Mouse (Mus musculus): ENCODE data around the gene Gm45902. TPM values are rescaled to one million over a fixed set of nuclear protein-coding genes. Genes with fewer than 3 reads are reported as not detected.

Gm45902 gene
- polyA plus RNA-seq, 1 experiment from 2014 or later = 7.5 TPM

DNA sequence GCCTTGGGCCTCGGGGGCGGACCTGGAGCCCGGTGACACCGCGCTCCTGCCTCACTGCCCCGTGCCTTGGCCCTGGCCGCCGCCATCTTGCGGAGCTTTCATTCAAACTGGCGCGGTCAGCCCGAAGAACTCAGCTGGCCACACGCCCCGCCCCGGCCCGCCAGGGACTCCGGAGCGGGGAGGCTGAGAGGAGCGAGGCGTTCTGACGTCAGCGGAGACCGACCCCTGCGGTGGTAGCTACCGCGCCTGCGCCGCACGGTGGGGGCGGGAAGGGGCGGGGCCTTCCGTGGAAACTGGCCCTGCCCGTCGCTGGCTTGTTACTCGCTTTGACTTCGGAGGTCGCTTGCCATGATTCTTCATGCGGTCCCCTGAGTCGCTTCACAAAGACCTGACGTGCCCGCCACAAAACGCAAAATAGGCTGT lies 37.7 kb downstream of the Gm45902 start, which contains the start of gene Suv39h2:
TSS of gene Suv39h2 (minus strand) at position 171 of the 423 bp plus-strand sequence.
- Histone ChIP-seq H3K9ac (peak within 1 kb of the TSS; percentile 76), H3K4me2 (peak within 1 kb of the TSS; percentile 74), H3K4me1 (ENCODE audit: insufficient read depth) (peaks cover 4% of the 10 kb centered on the region; the same call in 1 of the 2 replicates), H3K36me3 (ENCODE audit: insufficient read depth) (no peaks in the 10 kb centered on the region), H3K4me3 (ENCODE audit: low read depth, low read length) (peak within 1 kb of the TSS; percentile 64), H3K27me3 (ENCODE audit: insufficient read depth, low read length) (no peaks in the 10 kb centered on the region), H3K9me3 (ENCODE audit: low read depth, low read length) (no peaks in the 10 kb centered on the region), H3K27ac (ENCODE audit: low read depth) (peak within 1 kb of the TSS; percentile 87)
- 0 out of 2 replicates have a peak, but pooled peaks have one; percentile 5 for TF ChIP-seq CTCF (IDR thresholded peaks at IDR 0.05; ENCODE audit: low read depth)
- DNase-seq (peak; percentile 98), ATAC-seq (ENCODE audit: insufficient read depth) (peak; percentile 98)
- under 1% methylated on average over 42 of the region's 42 CpGs for WGBS

DNA sequence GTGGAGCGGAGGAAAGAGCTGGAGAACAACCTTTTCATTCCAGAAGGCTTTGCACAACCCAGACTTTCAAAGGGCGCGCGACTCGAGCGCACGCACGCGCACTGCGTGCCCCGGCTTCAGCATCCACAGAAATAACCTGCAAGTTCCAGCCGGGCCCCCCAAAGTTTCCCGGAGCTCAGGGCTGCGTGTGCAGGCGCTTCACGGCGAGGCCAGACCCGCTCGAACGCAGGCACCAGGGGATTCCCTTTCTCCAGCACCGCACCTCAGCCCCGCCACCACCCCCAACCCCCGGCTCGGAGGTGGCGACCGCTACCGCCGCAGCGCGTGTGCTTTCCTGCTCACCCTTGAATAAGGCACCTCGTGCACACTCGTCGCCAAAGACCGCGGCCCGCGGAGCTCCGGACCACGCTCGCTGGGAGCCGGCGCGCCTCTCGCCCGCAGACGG lies 38.2 kb downstream of the Gm45902 start:
- WGBS = under 1% methylated on average over 46 of the region's 46 CpGs
- peak; percentile 84 for ATAC-seq (ENCODE audit: insufficient read depth)
- H3K4me1 ChIP-seq (ENCODE audit: insufficient read depth) = peaks cover 4% of the 10 kb centered on the region; the same call in 1 of the 2 replicates
- H3K36me3 ChIP-seq (ENCODE audit: insufficient read depth) = no peaks in the 10 kb centered on the region; the same call in 1 of the 2 replicates
- H3K9me3 ChIP-seq (ENCODE audit: low read depth, low read length) = no peaks in the 10 kb centered on the region
- H3K27me3 ChIP-seq (ENCODE audit: insufficient read depth, low read length) = no peaks in the 10 kb centered on the region
- no peak for TF ChIP-seq CTCF (IDR thresholded peaks at IDR 0.05; ENCODE audit: low read depth)
- peak overlapping the region; percentile 68 for H3K4me2 ChIP-seq
- DNase-seq = peak; percentile 83
- H3K9ac ChIP-seq = peak overlapping the region; percentile 76
- H3K4me3 ChIP-seq (ENCODE audit: low read depth, low read length) = peak overlapping the region; percentile 64
- H3K27ac ChIP-seq (ENCODE audit: low read depth) = peak overlapping the region; percentile 87

DNA sequence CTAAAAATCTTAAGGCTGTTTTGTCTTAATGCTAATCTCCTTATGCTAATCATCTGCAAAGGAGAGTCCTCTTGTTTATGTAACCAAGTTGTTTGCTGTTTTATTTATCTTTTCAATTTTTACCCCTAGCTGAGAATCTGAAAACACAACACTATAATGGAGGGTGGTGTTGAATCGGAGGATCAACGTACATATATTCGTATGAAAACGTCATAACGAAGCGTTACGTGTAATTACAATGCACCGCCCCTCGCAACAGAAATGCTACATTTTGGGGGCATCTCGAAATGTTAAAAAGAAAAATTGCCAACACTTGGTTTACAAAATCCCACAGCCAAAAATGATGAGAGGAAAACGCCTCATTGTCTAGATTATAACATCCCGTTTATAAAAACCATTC lies 38.7 kb downstream of the Gm45902 start:
- ATAC-seq (ENCODE audit: insufficient read depth) = no peak
- Histone ChIP-seq H3K4me2 (peak overlapping the region; percentile 68), H3K27me3 (ENCODE audit: insufficient read depth, low read length) (no peaks in the 10 kb centered on the region), H3K27ac (ENCODE audit: low read depth) (peak overlapping the region; percentile 87), H3K36me3 (ENCODE audit: insufficient read depth) (peaks cover 4% of the 10 kb centered on the region; the same call in 1 of the 2 replicates), H3K4me1 (ENCODE audit: insufficient read depth) (peaks cover 4% of the 10 kb centered on the region; the same call in 1 of the 2 replicates), H3K9me3 (ENCODE audit: low read depth, low read length) (no peaks in the 10 kb centered on the region), H3K4me3 (ENCODE audit: low read depth, low read length) (peak overlapping the region; percentile 64), H3K9ac (peak overlapping the region; percentile 76)
- DNase-seq = peak; percentile 58
- no peak for TF ChIP-seq CTCF (IDR thresholded peaks at IDR 0.05; ENCODE audit: low read depth)
- WGBS = 2% methylated on average over 12 of the region's 12 CpGs

DNA sequence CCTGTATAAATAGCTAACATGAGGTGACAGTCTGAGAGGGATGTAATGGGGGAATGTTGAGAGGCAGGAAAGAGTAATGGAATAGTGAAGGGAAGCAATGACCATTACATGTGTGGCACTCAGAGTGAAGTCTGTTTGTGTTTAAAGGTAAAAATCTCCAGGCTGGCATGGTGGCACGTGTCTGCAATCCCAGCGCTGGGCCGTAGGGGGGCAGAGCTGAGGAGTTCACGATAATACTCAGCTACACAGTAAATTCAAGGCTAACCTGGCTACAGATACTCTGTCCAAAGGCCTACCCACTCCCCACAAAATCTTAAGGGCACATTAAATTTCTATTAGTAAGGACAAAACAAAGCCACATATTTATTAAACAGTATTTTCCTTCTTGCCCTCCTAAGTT lies 56.0 kb downstream of the Gm45902 start:
- no peaks in the 10 kb centered on the region for H3K9me3 ChIP-seq (ENCODE audit: low read depth, low read length)
- no peak overlapping the region for H3K4me2 ChIP-seq
- TF ChIP-seq CTCF (IDR thresholded peaks at IDR 0.05; ENCODE audit: low read depth) = 0 out of 2 replicates have a peak, but pooled peaks have one; percentile 19
- no peak overlapping the region for H3K9ac ChIP-seq
- H3K4me1 ChIP-seq (ENCODE audit: insufficient read depth) = no peaks in the 10 kb centered on the region
- H3K36me3 ChIP-seq (ENCODE audit: insufficient read depth) = peaks cover 63% of the 10 kb centered on the region
- H3K4me3 ChIP-seq (ENCODE audit: low read depth, low read length) = no peak overlapping the region
- no peaks in the 10 kb centered on the region for H3K27me3 ChIP-seq (ENCODE audit: insufficient read depth, low read length)
- H3K27ac ChIP-seq (ENCODE audit: low read depth) = no peak overlapping the region
- no peak for ATAC-seq (ENCODE audit: insufficient read depth)
- no peak for DNase-seq
- 81% methylated on average over 4 of the region's 4 CpGs for WGBS

Other genes with a start within 250 kb of the Gm45902 start
- 41.3 and 41.6 TPM in 2 replicates for gene Nmt2, start 228.6 kb downstream of the Gm45902 start, polyA plus RNA-seq (2014; fragmentation: Nextera tagmentation; extraction: Ambion mirVana)
- gene Rpp38, start 180.1 kb downstream of the Gm45902 start, polyA plus RNA-seq (2014; fragmentation: Nextera tagmentation; extraction: Ambion mirVana) = 26.3 and 26.8 TPM in 2 replicates
- gene Acbd7, start 176.6 kb downstream of the Gm45902 start, polyA plus RNA-seq (2014; fragmentation: Nextera tagmentation; extraction: Ambion mirVana) = 0.51 and 0.92 TPM in 2 replicates
- gene Olah, start 115.6 kb downstream of the Gm45902 start, polyA plus RNA-seq (2014; fragmentation: Nextera tagmentation; extraction: Ambion mirVana) = not detected in 2 replicates
- gene Meig1, start 90.1 kb downstream of the Gm45902 start, polyA plus RNA-seq (2014; fragmentation: Nextera tagmentation; extraction: Ambion mirVana) = 0.73 TPM in 1 of 2 replicates, not detected in the other
- 5.8 and 5.9 TPM in 2 replicates for gene Dclre1c, start 88.7 kb downstream of the Gm45902 start, polyA plus RNA-seq (2014; fragmentation: Nextera tagmentation; extraction: Ambion mirVana)
- 24.3 and 25.0 TPM in 2 replicates for gene Suv39h2, start 37.8 kb downstream of the Gm45902 start, polyA plus RNA-seq (2014; fragmentation: Nextera tagmentation; extraction: Ambion mirVana)
- gene Hspa14, start within 50 bp of the Gm45902 start, polyA plus RNA-seq (2014; fragmentation: Nextera tagmentation; extraction: Ambion mirVana) = 128 TPM in 2 replicates
- 0.33 TPM in 1 of 2 replicates, not detected in the other for gene Cdnf, start 240 bp upstream of the Gm45902 start, polyA plus RNA-seq (2014; fragmentation: Nextera tagmentation; extraction: Ambion mirVana)
- 41.2 and 43.0 TPM in 2 replicates for gene Fam107b, start 57.7 kb upstream of the Gm45902 start, polyA plus RNA-seq (2014; fragmentation: Nextera tagmentation; extraction: Ambion mirVana)